In genomic region chr14:121107707-121108285, GRCm38 (mm10) we compare ENCODE assay signal across 9 mouse cellular contexts.
A peak's percentile ranks its signal among the peaks of the same experiment; 100 is the strongest.
DNase-seq lines count a peak whose midpoint lies in the region; ATAC-seq and TF ChIP-seq lines count a peak whose summit lies in the region.
"Had no signal": no experiment of that assay in that cellular context is flagged by ENCODE, and none has a peak within 500 bp of the region (broad histone marks: within the 10 kb centered on the region; RNA-seq: fewer than 3 reads in every experiment).

No protein-coding gene starts in this region.

- H3K9me3 ChIP-seq in hindbrain, embryonic 13.5 days: no peaks in the 10 kb centered on the region
- no peaks in the 10 kb centered on the region for H3K9me3 ChIP-seq in hindbrain, embryonic 11.5 days (ENCODE audit: control insufficient read depth, low read length)
- H3K9me3 ChIP-seq in limb, embryonic 12.5 days: no peaks in the 10 kb centered on the region
- H3K9me3 ChIP-seq: midbrain, embryonic 13.5 days had no signal

- no peak for DNase-seq in hindbrain, embryonic 11.5 days (ENCODE audit: low spot score)
- DNase-seq in T-cell, adult 2 months (ENCODE audit: low spot score): peak; percentile 34
- DNase-seq in embryo, embryonic 9.5 days (ENCODE audit: extremely low spot score): no peak
- no peak for DNase-seq in gastrocnemius, adult 18-20 months (ENCODE audit: low spot score)
- DNase-seq: thymus, adult 18-20 months had no signal

- TF ChIP-seq POLR2A in cortical plate, adult 2 months (IDR thresholded peaks at IDR 0.05; ENCODE audit: extremely low read depth, insufficient read depth, low read length): no peak

- H3K9ac ChIP-seq in hindbrain, embryonic 13.5 days: no peak overlapping the region
- no peak overlapping the region for H3K9ac ChIP-seq in hindbrain, embryonic 11.5 days (ENCODE audit: low read depth, low read length)
- H3K9ac ChIP-seq in limb, embryonic 12.5 days (replicated peaks): no peak overlapping the region
- H3K9ac ChIP-seq: midbrain, embryonic 13.5 days had no signal

- no peak for ATAC-seq in hindbrain, embryonic 13.5 days (ENCODE audit: low FRiP score)
- ATAC-seq in hindbrain, embryonic 11.5 days (ENCODE audit: low FRiP score): no peak
- ATAC-seq in limb, embryonic 12.5 days (ENCODE audit: insufficient number of reproducible peaks, insufficient read depth, low FRiP score, low TSS enrichment, low read depth): no peak
- ATAC-seq: midbrain, embryonic 13.5 days had no signal

- no peak for TF ChIP-seq CTCF in cortical plate, adult 2 months (IDR thresholded peaks at IDR 0.05; ENCODE audit: extremely low read depth, insufficient read depth, low read length)

- 0 out of 2 replicates have a peak overlapping the region, but pooled peaks have one; percentile 44 for H3K27ac ChIP-seq in hindbrain, embryonic 13.5 days
- no peak overlapping the region for H3K27ac ChIP-seq in hindbrain, embryonic 11.5 days (ENCODE audit: low read depth, low read length)
- 0 out of 2 replicates have a peak overlapping the region, but pooled peaks have one; percentile 8 for H3K27ac ChIP-seq in cortical plate, adult 2 months (ENCODE audit: insufficient read depth, low read length)
- H3K27ac ChIP-seq in limb, embryonic 12.5 days: peak overlapping the region; percentile 97
- H3K27ac ChIP-seq: midbrain, embryonic 13.5 days had no signal

- peaks cover 10% of the 10 kb centered on the region for H3K36me3 ChIP-seq in hindbrain, embryonic 13.5 days
- H3K36me3 ChIP-seq in hindbrain, embryonic 11.5 days (ENCODE audit: control insufficient read depth, insufficient read depth, low read length): peaks cover under 1% of the 10 kb centered on the region; the same call in 1 of the 2 replicates
- H3K36me3 ChIP-seq in limb, embryonic 12.5 days: peaks cover 20% of the 10 kb centered on the region

- no peak overlapping the region for H3K4me3 ChIP-seq in hindbrain, embryonic 13.5 days
- H3K4me3 ChIP-seq in hindbrain, embryonic 11.5 days (ENCODE audit: low read depth, low read length): no peak overlapping the region
- no peak overlapping the region for H3K4me3 ChIP-seq in cortical plate, adult 2 months (ENCODE audit: insufficient read depth, low read length)
- no peak overlapping the region for H3K4me3 ChIP-seq in limb, embryonic 12.5 days (replicated peaks)
- H3K4me3 ChIP-seq: midbrain, embryonic 13.5 days had no signal

- H3K4me2 ChIP-seq in hindbrain, embryonic 13.5 days: no peak overlapping the region
- H3K4me2 ChIP-seq in hindbrain, embryonic 11.5 days (replicated peaks; ENCODE audit: low read depth, low read length): no peak overlapping the region
- peak overlapping the region; percentile 44 for H3K4me2 ChIP-seq in limb, embryonic 12.5 days
- H3K4me2 ChIP-seq: midbrain, embryonic 13.5 days had no signal

- peaks cover 48% of the 10 kb centered on the region for H3K4me1 ChIP-seq in hindbrain, embryonic 13.5 days (replicated peaks)
- peaks cover 7% of the 10 kb centered on the region; the same call in 1 of the 2 replicates for H3K4me1 ChIP-seq in hindbrain, embryonic 11.5 days (replicated peaks; ENCODE audit: control insufficient read depth, insufficient read depth, low read length)
- peaks cover 7% of the 10 kb centered on the region for H3K4me1 ChIP-seq in cortical plate, adult 2 months (ENCODE audit: control insufficient read depth, insufficient read depth, low read length)
- peaks cover 95% of the 10 kb centered on the region for H3K4me1 ChIP-seq in limb, embryonic 12.5 days (replicated peaks)

- 85% methylated on average over 10 of the region's 10 CpGs for WGBS in hindbrain, embryonic 13.5 days
- WGBS in hindbrain, embryonic 11.5 days: 85% methylated on average over 10 of the region's 10 CpGs
- WGBS in limb, embryonic 12.5 days: 10% methylated on average over 10 of the region's 10 CpGs

- no peaks in the 10 kb centered on the region for H3K27me3 ChIP-seq in hindbrain, embryonic 13.5 days
- no peaks in the 10 kb centered on the region for H3K27me3 ChIP-seq in hindbrain, embryonic 11.5 days (ENCODE audit: control insufficient read depth, insufficient read depth, low read length)
- H3K27me3 ChIP-seq in limb, embryonic 12.5 days: no peaks in the 10 kb centered on the region
- H3K27me3 ChIP-seq: midbrain, embryonic 13.5 days had no signal
